Mouse (Mus musculus): ENCODE measurements at regions not wholly inside any gene's neighbourhood (a gene's known extent, or its start where the extent isn't known, plus 50 kb on each side); places are given as distances from the start of the nearest gene placed in this dataset.

- Histone ChIP-seq H3K36me3 (ENCODE audit: control insufficient read depth, insufficient read depth) (no peaks in the 10 kb centered on the region), H3K27me3 (ENCODE audit: control insufficient read depth, insufficient read depth, insufficient read length) (peaks cover 25% of the 10 kb centered on the region), H3K79me3 (ENCODE audit: low read depth) (no peaks in the 10 kb centered on the region), H3ac (ENCODE audit: control insufficient read depth, insufficient read length, low read depth) (no peak overlapping the region), H3K79me2 (ENCODE audit: control insufficient read depth, insufficient read depth) (no peaks in the 10 kb centered on the region), H3K4me3 (ENCODE audit: insufficient read depth, poor library complexity, severe bottlenecking) (no peak overlapping the region)
- TF ChIP-seq CTCF (IDR thresholded peaks at IDR 0.05; ENCODE audit: control insufficient read depth, insufficient read depth, insufficient read length), result no peak
- no peak for TF ChIP-seq MYOD1 (IDR thresholded peaks at IDR 0.05; ENCODE audit: control insufficient read depth, insufficient read length, low read depth)
- TF ChIP-seq MYOG (IDR thresholded peaks at IDR 0.05; ENCODE audit: control insufficient read depth, extremely low read depth, insufficient read length), result no peak
- no peak for TF ChIP-seq CEBPB (IDR thresholded peaks at IDR 0.05; ENCODE audit: low read depth)
- TF ChIP-seq MAX (IDR thresholded peaks at IDR 0.05), result no peak
- TF ChIP-seq USF1 (IDR thresholded peaks at IDR 0.05; ENCODE audit: low read depth), result no peak
- TF ChIP-seq FOSL1 (IDR thresholded peaks at IDR 0.05; ENCODE audit: insufficient read depth, low read length, poor library complexity, severe bottlenecking), result no peak
Observed at GRCm38 (mm10) chr2:75054474-75055186, 229.0 kb downstream of the Mtx2 start.

GRCm38 (mm10) chr2:75055187-75055543 lies 229.6 kb downstream of the Mtx2 start:
- Histone ChIP-seq H3K79me3 (ENCODE audit: low read depth) (no peaks in the 10 kb centered on the region), H3K36me3 (ENCODE audit: control insufficient read depth, insufficient read depth) (no peaks in the 10 kb centered on the region), H3ac (ENCODE audit: control insufficient read depth, insufficient read length, low read depth) (no peak overlapping the region), H3K79me2 (ENCODE audit: control insufficient read depth, insufficient read depth) (no peaks in the 10 kb centered on the region), H3K27me3 (ENCODE audit: control insufficient read depth, insufficient read depth, insufficient read length) (peaks cover 26% of the 10 kb centered on the region), H3K4me3 (ENCODE audit: insufficient read depth, poor library complexity, severe bottlenecking) (no peak overlapping the region)
- TF ChIP-seq USF1 (IDR thresholded peaks at IDR 0.05; ENCODE audit: low read depth) (no peak), CEBPB (IDR thresholded peaks at IDR 0.05; ENCODE audit: low read depth) (no peak), CTCF (IDR thresholded peaks at IDR 0.05; ENCODE audit: control insufficient read depth, insufficient read depth, insufficient read length) (peak; percentile 11), MAX (IDR thresholded peaks at IDR 0.05) (no peak)

GRCm38 (mm10) chr2:75061009-75061408 lies 235.4 kb downstream of the Mtx2 start:
- peaks cover 40% of the 10 kb centered on the region for H3K27me3 ChIP-seq (ENCODE audit: control insufficient read depth, insufficient read depth, insufficient read length)
- TF ChIP-seq MYOG (IDR thresholded peaks at IDR 0.05; ENCODE audit: control insufficient read depth, extremely low read depth, insufficient read length) (no peak), CTCF (IDR thresholded peaks at IDR 0.05; ENCODE audit: control insufficient read depth, insufficient read depth, insufficient read length) (no peak), USF1 (IDR thresholded peaks at IDR 0.05; ENCODE audit: low read depth) (no peak), MAX (IDR thresholded peaks at IDR 0.05) (no peak), MYOD1 (IDR thresholded peaks at IDR 0.05; ENCODE audit: control insufficient read depth, insufficient read length, low read depth) (no peak), FOSL1 (IDR thresholded peaks at IDR 0.05; ENCODE audit: insufficient read depth, low read length, poor library complexity, severe bottlenecking) (no peak), CEBPB (IDR thresholded peaks at IDR 0.05; ENCODE audit: low read depth) (no peak)
- H3K79me2 ChIP-seq (ENCODE audit: control insufficient read depth, insufficient read depth), result no peaks in the 10 kb centered on the region
- H3K36me3 ChIP-seq (ENCODE audit: control insufficient read depth, insufficient read depth), result no peaks in the 10 kb centered on the region
- no peak overlapping the region for H3ac ChIP-seq (ENCODE audit: control insufficient read depth, insufficient read length, low read depth)
- H3K79me3 ChIP-seq (ENCODE audit: low read depth), result no peaks in the 10 kb centered on the region
- no peak overlapping the region for H3K4me3 ChIP-seq (ENCODE audit: insufficient read depth, poor library complexity, severe bottlenecking)

- H3K79me3 ChIP-seq (ENCODE audit: low read depth), result no peaks in the 10 kb centered on the region
- peaks cover 37% of the 10 kb centered on the region for H3K27me3 ChIP-seq (ENCODE audit: control insufficient read depth, insufficient read depth, insufficient read length)
Observed at GRCm38 (mm10) chr2:75061456-75062188, 236.0 kb downstream of the Mtx2 start.

GRCm38 (mm10) chr2:75062189-75062510 lies 236.5 kb downstream of the Mtx2 start:
- Histone ChIP-seq H3K27me3 (ENCODE audit: control insufficient read depth, insufficient read depth, insufficient read length) (peaks cover 36% of the 10 kb centered on the region), H3K4me3 (ENCODE audit: insufficient read depth, poor library complexity, severe bottlenecking) (no peak overlapping the region), H3ac (ENCODE audit: control insufficient read depth, insufficient read length, low read depth) (no peak overlapping the region), H3K36me3 (ENCODE audit: control insufficient read depth, insufficient read depth) (no peaks in the 10 kb centered on the region), H3K79me3 (ENCODE audit: low read depth) (no peaks in the 10 kb centered on the region), H3K79me2 (ENCODE audit: control insufficient read depth, insufficient read depth) (no peaks in the 10 kb centered on the region)
- TF ChIP-seq CEBPB (IDR thresholded peaks at IDR 0.05; ENCODE audit: low read depth) (no peak), MYOG (IDR thresholded peaks at IDR 0.05; ENCODE audit: control insufficient read depth, extremely low read depth, insufficient read length) (no peak), USF1 (IDR thresholded peaks at IDR 0.05; ENCODE audit: low read depth) (no peak), MAX (IDR thresholded peaks at IDR 0.05) (no peak), CTCF (IDR thresholded peaks at IDR 0.05; ENCODE audit: control insufficient read depth, insufficient read depth, insufficient read length) (no peak), FOSL1 (IDR thresholded peaks at IDR 0.05; ENCODE audit: insufficient read depth, low read length, poor library complexity, severe bottlenecking) (no peak), MYOD1 (IDR thresholded peaks at IDR 0.05; ENCODE audit: control insufficient read depth, insufficient read length, low read depth) (no peak)

More at GRCm38 (mm10) chr2:75061456-75062188, 236.0 kb downstream of the Mtx2 start:
- no peak overlapping the region for H3K4me3 ChIP-seq (ENCODE audit: insufficient read depth, poor library complexity, severe bottlenecking)
- no peaks in the 10 kb centered on the region for H3K36me3 ChIP-seq (ENCODE audit: control insufficient read depth, insufficient read depth)
- TF ChIP-seq MYOD1 (IDR thresholded peaks at IDR 0.05; ENCODE audit: control insufficient read depth, insufficient read length, low read depth) (no peak), CEBPB (IDR thresholded peaks at IDR 0.05; ENCODE audit: low read depth) (no peak), CTCF (IDR thresholded peaks at IDR 0.05; ENCODE audit: control insufficient read depth, insufficient read depth, insufficient read length) (no peak), MYOG (IDR thresholded peaks at IDR 0.05; ENCODE audit: control insufficient read depth, extremely low read depth, insufficient read length) (no peak), FOSL1 (IDR thresholded peaks at IDR 0.05; ENCODE audit: insufficient read depth, low read length, poor library complexity, severe bottlenecking) (no peak), MAX (IDR thresholded peaks at IDR 0.05) (no peak), USF1 (IDR thresholded peaks at IDR 0.05; ENCODE audit: low read depth) (no peak)
- no peak overlapping the region for H3ac ChIP-seq (ENCODE audit: control insufficient read depth, insufficient read length, low read depth)
- no peaks in the 10 kb centered on the region for H3K79me2 ChIP-seq (ENCODE audit: control insufficient read depth, insufficient read depth)

Data from C2C12 (cell line).